Mouse (Mus musculus): ENCODE measurements around the gene Tnni3k. TPM values are rescaled to one million over a fixed set of nuclear protein-coding genes. Genes with fewer than 3 reads are reported as not detected.
A peak's percentile ranks its signal among the peaks of the same experiment; 100 is the strongest.

Tnni3k gene
- polyA plus RNA-seq, 1 experiment from 2014 or later, result not detected

- H3K4me2 ChIP-seq (ENCODE audit: low read length), result no peak overlapping the region
- no peaks in the 10 kb centered on the region for H3K4me1 ChIP-seq (replicated peaks; ENCODE audit: control insufficient read depth, insufficient read depth, low read length)
- H3K27ac ChIP-seq (ENCODE audit: low read depth), result no peak overlapping the region
- WGBS, result 19% methylated on average over 2 of the region's 2 CpGs
- no peak overlapping the region for H3K4me3 ChIP-seq (ENCODE audit: low read depth, low read length)
- H3K36me3 ChIP-seq (ENCODE audit: control insufficient read depth, insufficient read depth, low read length), result no peaks in the 10 kb centered on the region
- no peaks in the 10 kb centered on the region for H3K27me3 ChIP-seq (replicated peaks; ENCODE audit: control insufficient read depth, insufficient read depth, low read length)
- DNase-seq (ENCODE audit: low spot score), result no peak
- H3K9me3 ChIP-seq (ENCODE audit: control insufficient read depth, low read length), result no peaks in the 10 kb centered on the region
- ATAC-seq (replicated peaks; ENCODE audit: low FRiP score, low TSS enrichment, low read depth), result no peak; the same call in 1 of the 2 replicates
- H3K9ac ChIP-seq (ENCODE audit: low read length), result no peak overlapping the region
Measured at GRCm38 (mm10) chr3:154879515-154879914, 175.7 kb downstream of the Tnni3k start.

DNA sequence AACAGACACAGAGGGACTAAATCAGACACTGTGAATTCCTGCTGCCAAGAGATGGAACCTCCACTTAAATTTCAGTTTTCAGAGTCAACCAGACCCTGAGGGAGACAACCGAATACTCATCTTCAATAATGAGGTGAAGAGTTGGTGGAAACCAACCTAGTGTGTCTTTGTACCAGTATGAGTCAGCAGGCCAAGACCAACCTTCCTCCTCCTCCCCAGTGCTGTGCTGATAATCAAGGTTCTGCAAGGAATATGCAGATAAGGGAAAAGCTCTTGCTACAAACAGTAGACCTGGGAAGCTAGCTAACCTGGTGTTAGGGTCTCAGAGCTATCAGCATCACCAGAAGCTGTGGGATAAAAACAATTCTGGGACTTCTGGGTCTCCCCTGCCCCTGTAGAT, 176.1 kb downstream of the Tnni3k start:
- no peak for ATAC-seq (replicated peaks; ENCODE audit: low FRiP score, low TSS enrichment, low read depth)
- Histone ChIP-seq H3K27me3 (replicated peaks; ENCODE audit: control insufficient read depth, insufficient read depth, low read length) (no peaks in the 10 kb centered on the region), H3K4me1 (replicated peaks; ENCODE audit: control insufficient read depth, insufficient read depth, low read length) (no peaks in the 10 kb centered on the region), H3K36me3 (ENCODE audit: control insufficient read depth, insufficient read depth, low read length) (no peaks in the 10 kb centered on the region), H3K4me3 (ENCODE audit: low read depth, low read length) (no peak overlapping the region), H3K9ac (ENCODE audit: low read length) (no peak overlapping the region), H3K9me3 (ENCODE audit: control insufficient read depth, low read length) (no peaks in the 10 kb centered on the region), H3K27ac (ENCODE audit: low read depth) (no peak overlapping the region), H3K4me2 (ENCODE audit: low read length) (no peak overlapping the region)
- 87% methylated on average over 1 of the region's 1 CpGs for WGBS
- no peak for DNase-seq (ENCODE audit: low spot score)

DNA sequence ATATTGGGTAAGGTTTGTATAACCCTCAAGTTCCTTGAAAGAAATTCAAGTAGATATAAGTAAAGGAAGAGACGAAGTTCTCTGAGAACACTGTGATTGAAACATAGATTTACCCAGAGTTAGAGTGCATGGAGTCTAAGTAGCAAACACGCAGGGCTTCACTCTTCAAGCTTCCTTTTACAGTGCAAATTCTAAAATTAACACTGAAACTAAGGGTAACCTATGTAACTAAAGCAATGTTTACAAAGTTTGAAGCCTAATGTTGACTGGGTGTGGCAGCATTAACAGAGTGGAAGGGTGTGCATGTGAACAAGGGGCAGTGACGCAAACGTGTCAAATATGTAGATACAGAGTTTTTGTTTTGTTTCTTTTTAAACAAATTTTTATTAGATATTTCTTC, 186.4 kb downstream of the Tnni3k start:
- H3K4me1 ChIP-seq (replicated peaks; ENCODE audit: control insufficient read depth, insufficient read depth, low read length), result no peaks in the 10 kb centered on the region
- WGBS, result 87% methylated on average over 4 of the region's 4 CpGs
- H3K27me3 ChIP-seq (replicated peaks; ENCODE audit: control insufficient read depth, insufficient read depth, low read length), result no peaks in the 10 kb centered on the region
- no peaks in the 10 kb centered on the region for H3K9me3 ChIP-seq (ENCODE audit: control insufficient read depth, low read length)
- no peak overlapping the region for H3K27ac ChIP-seq (ENCODE audit: low read depth)
- ATAC-seq (replicated peaks; ENCODE audit: low FRiP score, low TSS enrichment, low read depth) (no peak), DNase-seq (ENCODE audit: low spot score) (no peak)
- H3K4me3 ChIP-seq (ENCODE audit: low read depth, low read length), result no peak overlapping the region
- H3K4me2 ChIP-seq (ENCODE audit: low read length), result no peak overlapping the region
- H3K36me3 ChIP-seq (ENCODE audit: control insufficient read depth, insufficient read depth, low read length), result no peaks in the 10 kb centered on the region
- no peak overlapping the region for H3K9ac ChIP-seq (ENCODE audit: low read length)

DNA sequence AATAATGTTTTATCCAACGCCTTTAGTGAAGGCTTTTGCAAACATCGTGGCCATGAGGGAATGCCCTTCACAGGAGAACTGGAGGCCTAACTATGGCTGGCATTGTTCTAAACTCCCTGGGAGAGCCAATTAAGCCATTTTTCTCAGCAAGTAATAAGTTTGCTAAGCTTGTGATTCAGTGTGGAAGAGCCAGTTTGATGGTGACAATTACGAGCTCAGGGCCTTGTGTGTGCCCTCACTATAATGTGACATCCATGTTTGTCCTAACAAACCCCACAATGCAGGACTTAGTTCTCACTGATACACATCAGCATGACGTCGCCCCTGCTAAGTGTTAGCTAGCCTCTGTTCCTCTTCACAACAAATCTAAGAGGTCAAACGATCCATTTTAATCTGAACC, 193.3 kb downstream of the Tnni3k start:
- Histone ChIP-seq H3K4me1 (replicated peaks; ENCODE audit: control insufficient read depth, insufficient read depth, low read length) (no peaks in the 10 kb centered on the region), H3K4me2 (ENCODE audit: low read length) (no peak overlapping the region), H3K36me3 (ENCODE audit: control insufficient read depth, insufficient read depth, low read length) (no peaks in the 10 kb centered on the region), H3K4me3 (ENCODE audit: low read depth, low read length) (no peak overlapping the region), H3K27me3 (replicated peaks; ENCODE audit: control insufficient read depth, insufficient read depth, low read length) (no peaks in the 10 kb centered on the region), H3K9ac (ENCODE audit: low read length) (no peak overlapping the region), H3K27ac (ENCODE audit: low read depth) (no peak overlapping the region), H3K9me3 (ENCODE audit: control insufficient read depth, low read length) (no peaks in the 10 kb centered on the region)
- ATAC-seq (replicated peaks; ENCODE audit: low FRiP score, low TSS enrichment, low read depth) (no peak), DNase-seq (ENCODE audit: low spot score) (no peak)
- 74% methylated on average over 6 of the region's 6 CpGs for WGBS

- no peak for DNase-seq (ENCODE audit: low spot score)
- WGBS, result 60% methylated on average over 3 of the region's 3 CpGs
- Histone ChIP-seq H3K4me3 (ENCODE audit: low read depth, low read length) (no peak overlapping the region), H3K4me1 (replicated peaks; ENCODE audit: control insufficient read depth, insufficient read depth, low read length) (no peaks in the 10 kb centered on the region), H3K27me3 (replicated peaks; ENCODE audit: control insufficient read depth, insufficient read depth, low read length) (no peaks in the 10 kb centered on the region), H3K4me2 (ENCODE audit: low read length) (no peak overlapping the region), H3K9me3 (ENCODE audit: control insufficient read depth, low read length) (no peaks in the 10 kb centered on the region), H3K9ac (ENCODE audit: low read length) (no peak overlapping the region), H3K36me3 (ENCODE audit: control insufficient read depth, insufficient read depth, low read length) (no peaks in the 10 kb centered on the region), H3K27ac (ENCODE audit: low read depth) (no peak overlapping the region)
- ATAC-seq (replicated peaks; ENCODE audit: low FRiP score, low TSS enrichment, low read depth), result no peak
Measured at GRCm38 (mm10) chr3:154859721-154860120, 195.5 kb downstream of the Tnni3k start.

GRCm38 (mm10) chr3:154853257-154853656, 201.9 kb downstream of the Tnni3k start:
- Histone ChIP-seq H3K36me3 (ENCODE audit: control insufficient read depth, insufficient read depth, low read length) (no peaks in the 10 kb centered on the region), H3K27me3 (replicated peaks; ENCODE audit: control insufficient read depth, insufficient read depth, low read length) (no peaks in the 10 kb centered on the region), H3K27ac (ENCODE audit: low read depth) (no peak overlapping the region), H3K4me1 (replicated peaks; ENCODE audit: control insufficient read depth, insufficient read depth, low read length) (no peaks in the 10 kb centered on the region), H3K9ac (ENCODE audit: low read length) (no peak overlapping the region), H3K4me3 (ENCODE audit: low read depth, low read length) (no peak overlapping the region), H3K4me2 (ENCODE audit: low read length) (no peak overlapping the region), H3K9me3 (ENCODE audit: control insufficient read depth, low read length) (no peaks in the 10 kb centered on the region)
- ATAC-seq (replicated peaks; ENCODE audit: low FRiP score, low TSS enrichment, low read depth), result no peak
- DNase-seq (ENCODE audit: low spot score), result no peak
- 39% methylated on average over 6 of the region's 6 CpGs for WGBS

DNA sequence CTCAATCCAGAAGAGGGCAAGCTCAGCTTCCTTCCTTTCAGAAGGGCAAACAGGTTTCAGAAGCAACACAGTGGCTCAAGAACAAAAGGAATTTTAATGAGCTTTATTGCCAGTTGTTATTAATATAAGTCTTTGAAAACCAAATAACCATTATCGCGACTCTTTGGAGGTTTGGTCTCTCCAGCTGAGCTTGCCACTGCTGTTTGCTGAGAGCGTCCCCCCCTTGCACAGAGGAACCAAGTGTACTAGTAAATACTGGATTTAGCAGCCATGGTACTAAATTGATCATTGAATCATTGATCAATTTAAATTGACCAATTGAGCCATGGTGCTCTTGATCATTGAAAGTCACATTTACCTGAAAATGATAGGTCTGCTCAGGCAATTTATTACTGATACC, 202.9 kb downstream of the Tnni3k start:
- Histone ChIP-seq H3K36me3 (ENCODE audit: control insufficient read depth, insufficient read depth, low read length) (no peaks in the 10 kb centered on the region), H3K4me3 (ENCODE audit: low read depth, low read length) (no peak overlapping the region), H3K4me1 (replicated peaks; ENCODE audit: control insufficient read depth, insufficient read depth, low read length) (no peaks in the 10 kb centered on the region), H3K27me3 (replicated peaks; ENCODE audit: control insufficient read depth, insufficient read depth, low read length) (no peaks in the 10 kb centered on the region), H3K9ac (ENCODE audit: low read length) (no peak overlapping the region), H3K9me3 (ENCODE audit: control insufficient read depth, low read length) (no peaks in the 10 kb centered on the region), H3K4me2 (ENCODE audit: low read length) (no peak overlapping the region), H3K27ac (ENCODE audit: low read depth) (no peak overlapping the region)
- no peak for DNase-seq (ENCODE audit: low spot score)
- 67% methylated on average over 3 of the region's 3 CpGs for WGBS
- ATAC-seq (replicated peaks; ENCODE audit: low FRiP score, low TSS enrichment, low read depth), result no peak

- ATAC-seq (replicated peaks; ENCODE audit: low FRiP score, low TSS enrichment, low read depth) (no peak), DNase-seq (ENCODE audit: low spot score) (no peak)
- Histone ChIP-seq H3K4me1 (replicated peaks; ENCODE audit: control insufficient read depth, insufficient read depth, low read length) (no peaks in the 10 kb centered on the region), H3K27ac (ENCODE audit: low read depth) (no peak overlapping the region), H3K9me3 (ENCODE audit: control insufficient read depth, low read length) (no peaks in the 10 kb centered on the region), H3K4me2 (ENCODE audit: low read length) (no peak overlapping the region), H3K27me3 (replicated peaks; ENCODE audit: control insufficient read depth, insufficient read depth, low read length) (no peaks in the 10 kb centered on the region), H3K9ac (ENCODE audit: low read length) (no peak overlapping the region), H3K36me3 (ENCODE audit: control insufficient read depth, insufficient read depth, low read length) (no peaks in the 10 kb centered on the region), H3K4me3 (ENCODE audit: low read depth, low read length) (no peak overlapping the region)
- 85% methylated on average over 7 of the region's 7 CpGs for WGBS
Measured at GRCm38 (mm10) chr3:154842247-154842646, 213.0 kb downstream of the Tnni3k start.

GRCm38 (mm10) chr3:154841076-154841475, 214.1 kb downstream of the Tnni3k start:
- ATAC-seq (replicated peaks; ENCODE audit: low FRiP score, low TSS enrichment, low read depth) (no peak), DNase-seq (ENCODE audit: low spot score) (peak; percentile 27)
- Histone ChIP-seq H3K4me3 (ENCODE audit: low read depth, low read length) (no peak overlapping the region), H3K36me3 (ENCODE audit: control insufficient read depth, insufficient read depth, low read length) (no peaks in the 10 kb centered on the region), H3K9ac (ENCODE audit: low read length) (no peak overlapping the region), H3K27ac (ENCODE audit: low read depth) (no peak overlapping the region), H3K4me2 (ENCODE audit: low read length) (no peak overlapping the region), H3K4me1 (replicated peaks; ENCODE audit: control insufficient read depth, insufficient read depth, low read length) (no peaks in the 10 kb centered on the region), H3K9me3 (ENCODE audit: control insufficient read depth, low read length) (no peaks in the 10 kb centered on the region), H3K27me3 (replicated peaks; ENCODE audit: control insufficient read depth, insufficient read depth, low read length) (no peaks in the 10 kb centered on the region)
- WGBS, result 52% methylated on average over 1 of the region's 1 CpGs

All from intestine, embryonic 14.5 days (tissue).